Mouse (Mus musculus): ENCODE measurements at regions not wholly inside any gene's neighbourhood (a gene's known extent, or its start where the extent isn't known, plus 50 kb on each side); places are given as distances from the start of the nearest gene placed in this dataset.

- ATAC-seq (replicated peaks) = 0 out of 2 replicates have a peak, but pooled peaks have one; percentile 41
- Histone ChIP-seq H3K4me1 (no peaks in the 10 kb centered on the region), H3K27ac (replicated peaks) (no peak overlapping the region), H3K4me3 (no peak overlapping the region), H3K9me3 (no peaks in the 10 kb centered on the region), H3K4me2 (replicated peaks) (no peak overlapping the region), H3K36me3 (no peaks in the 10 kb centered on the region), H3K9ac (replicated peaks) (no peak overlapping the region), H3K27me3 (no peaks in the 10 kb centered on the region)
- WGBS = 61% methylated on average over 2 of the region's 2 CpGs
Measured at GRCm38 (mm10) chr12:94674925-94675324, 1017.1 kb upstream of the Flrt2 start.

GRCm38 (mm10) chr12:94691341-94692029 is 1000.5 kb upstream of the Flrt2 start:
- H3K9ac ChIP-seq (replicated peaks) = no peak overlapping the region
- ATAC-seq (replicated peaks) = peak; percentile 55; the same call in 1 of the 2 replicates
- H3K4me2 ChIP-seq (replicated peaks) = no peak overlapping the region

GRCm38 (mm10) chr12:94731391-94731790 is 960.6 kb upstream of the Flrt2 start:
- Histone ChIP-seq H3K9me3 (no peaks in the 10 kb centered on the region), H3K4me1 (peaks cover 15% of the 10 kb centered on the region), H3K9ac (replicated peaks) (no peak overlapping the region), H3K27ac (replicated peaks) (no peak overlapping the region), H3K36me3 (no peaks in the 10 kb centered on the region), H3K27me3 (no peaks in the 10 kb centered on the region), H3K4me2 (replicated peaks) (no peak overlapping the region), H3K4me3 (no peak overlapping the region)
- WGBS = 49% methylated on average over 5 of the region's 5 CpGs
- no peak for ATAC-seq (replicated peaks)

More at GRCm38 (mm10) chr12:94691341-94692029, 1000.5 kb upstream of the Flrt2 start:
- Histone ChIP-seq H3K4me1 (peaks cover 8% of the 10 kb centered on the region; the same call in 1 of the 2 replicates), H3K36me3 (no peaks in the 10 kb centered on the region), H3K4me3 (no peak overlapping the region), H3K27me3 (no peaks in the 10 kb centered on the region), H3K27ac (replicated peaks) (peak overlapping the region; percentile 9; the same call in 1 of the 2 replicates), H3K9me3 (no peaks in the 10 kb centered on the region)
- 51% methylated on average over 2 of the region's 2 CpGs for WGBS

GRCm38 (mm10) chr12:94733179-94733578 is 958.8 kb upstream of the Flrt2 start:
- Histone ChIP-seq H3K27me3 (no peaks in the 10 kb centered on the region), H3K9ac (replicated peaks) (no peak overlapping the region), H3K4me1 (peaks cover 15% of the 10 kb centered on the region), H3K9me3 (no peaks in the 10 kb centered on the region), H3K4me2 (replicated peaks) (no peak overlapping the region), H3K27ac (replicated peaks) (no peak overlapping the region; the same call in 1 of the 2 replicates), H3K4me3 (no peak overlapping the region), H3K36me3 (no peaks in the 10 kb centered on the region)
- WGBS = 1% methylated on average over 4 of the region's 4 CpGs
- ATAC-seq (replicated peaks) = peak; percentile 82

- H3K27me3 ChIP-seq = no peaks in the 10 kb centered on the region
- WGBS = 75% methylated on average over 4 of the region's 4 CpGs
- H3K36me3 ChIP-seq = no peaks in the 10 kb centered on the region
- no peaks in the 10 kb centered on the region for H3K9me3 ChIP-seq
- ATAC-seq (replicated peaks) = no peak
- no peak overlapping the region for H3K27ac ChIP-seq (replicated peaks)
- no peak overlapping the region for H3K4me3 ChIP-seq
- H3K4me1 ChIP-seq = peaks cover 9% of the 10 kb centered on the region
- H3K9ac ChIP-seq (replicated peaks) = no peak overlapping the region
- no peak overlapping the region for H3K4me2 ChIP-seq (replicated peaks)
Measured at GRCm38 (mm10) chr12:94737263-94737662, 954.8 kb upstream of the Flrt2 start.

- no peak overlapping the region for H3K9ac ChIP-seq (replicated peaks)
- no peak overlapping the region for H3K4me2 ChIP-seq (replicated peaks)
- no peaks in the 10 kb centered on the region for H3K4me1 ChIP-seq
- ATAC-seq (replicated peaks) = peak; percentile 78
- H3K27me3 ChIP-seq = no peaks in the 10 kb centered on the region
- H3K36me3 ChIP-seq = no peaks in the 10 kb centered on the region
- H3K9me3 ChIP-seq = no peaks in the 10 kb centered on the region
- no peak overlapping the region for H3K27ac ChIP-seq (replicated peaks)
- whole genome bisulfite sequencing = 76% methylated on average over 6 of the region's 6 CpGs
- H3K4me3 ChIP-seq = no peak overlapping the region
Measured at GRCm38 (mm10) chr12:94749747-94750515, 942.1 kb upstream of the Flrt2 start.

GRCm38 (mm10) chr12:94755754-94756153 is 936.3 kb upstream of the Flrt2 start:
- 95% methylated on average over 2 of the region's 2 CpGs for WGBS
- Histone ChIP-seq H3K4me1 (no peaks in the 10 kb centered on the region), H3K4me3 (no peak overlapping the region), H3K4me2 (replicated peaks) (no peak overlapping the region), H3K27ac (replicated peaks) (no peak overlapping the region), H3K9ac (replicated peaks) (no peak overlapping the region), H3K9me3 (no peaks in the 10 kb centered on the region), H3K36me3 (no peaks in the 10 kb centered on the region), H3K27me3 (no peaks in the 10 kb centered on the region)
- ATAC-seq (replicated peaks) = no peak

- Histone ChIP-seq H3K4me1 (no peaks in the 10 kb centered on the region), H3K36me3 (no peaks in the 10 kb centered on the region), H3K9me3 (no peaks in the 10 kb centered on the region), H3K4me2 (replicated peaks) (no peak overlapping the region), H3K4me3 (no peak overlapping the region), H3K9ac (replicated peaks) (no peak overlapping the region), H3K27me3 (no peaks in the 10 kb centered on the region), H3K27ac (replicated peaks) (no peak overlapping the region)
- WGBS = 75% methylated on average over 5 of the region's 5 CpGs
- no peak for ATAC-seq (replicated peaks)
Measured at GRCm38 (mm10) chr12:94795913-94796615, 896.0 kb upstream of the Flrt2 start.

- 95% methylated on average over 1 of the region's 1 CpGs for WGBS
Measured at GRCm38 (mm10) chr12:94804692-94805091, 887.3 kb upstream of the Flrt2 start.

GRCm38 (mm10) chr12:94831400-94831799 is 860.6 kb upstream of the Flrt2 start:
- no peaks in the 10 kb centered on the region for H3K36me3 ChIP-seq
- 49% methylated on average over 2 of the region's 2 CpGs for WGBS
- H3K27ac ChIP-seq (replicated peaks) = no peak overlapping the region
- H3K4me1 ChIP-seq = no peaks in the 10 kb centered on the region
- H3K9me3 ChIP-seq = no peaks in the 10 kb centered on the region
- H3K9ac ChIP-seq (replicated peaks) = no peak overlapping the region
- peak; percentile 71 for ATAC-seq (replicated peaks)
- no peak overlapping the region for H3K4me3 ChIP-seq
- H3K27me3 ChIP-seq = no peaks in the 10 kb centered on the region
- H3K4me2 ChIP-seq (replicated peaks) = no peak overlapping the region

More at GRCm38 (mm10) chr12:94804692-94805091, 887.3 kb upstream of the Flrt2 start:
- no peak overlapping the region for H3K27ac ChIP-seq (replicated peaks)
- H3K4me2 ChIP-seq (replicated peaks) = no peak overlapping the region
- H3K9ac ChIP-seq (replicated peaks) = no peak overlapping the region
- H3K36me3 ChIP-seq = no peaks in the 10 kb centered on the region
- no peak for ATAC-seq (replicated peaks)
- H3K4me3 ChIP-seq = no peak overlapping the region
- no peaks in the 10 kb centered on the region for H3K4me1 ChIP-seq
- no peaks in the 10 kb centered on the region for H3K9me3 ChIP-seq
- no peaks in the 10 kb centered on the region for H3K27me3 ChIP-seq

GRCm38 (mm10) chr12:94862720-94863119 is 829.3 kb upstream of the Flrt2 start:
- H3K4me1 ChIP-seq = no peaks in the 10 kb centered on the region
- no peak overlapping the region for H3K4me2 ChIP-seq (replicated peaks)
- H3K9me3 ChIP-seq = no peaks in the 10 kb centered on the region
- H3K4me3 ChIP-seq = no peak overlapping the region
- no peaks in the 10 kb centered on the region for H3K27me3 ChIP-seq
- H3K27ac ChIP-seq (replicated peaks) = no peak overlapping the region
- no peak for ATAC-seq (replicated peaks)
- no peaks in the 10 kb centered on the region for H3K36me3 ChIP-seq
- no peak overlapping the region for H3K9ac ChIP-seq (replicated peaks)

GRCm38 (mm10) chr12:94910816-94911215 is 781.2 kb upstream of the Flrt2 start:
- Histone ChIP-seq H3K9ac (replicated peaks) (no peak overlapping the region), H3K4me2 (replicated peaks) (no peak overlapping the region), H3K27me3 (no peaks in the 10 kb centered on the region), H3K9me3 (no peaks in the 10 kb centered on the region), H3K27ac (replicated peaks) (no peak overlapping the region), H3K4me1 (no peaks in the 10 kb centered on the region), H3K36me3 (no peaks in the 10 kb centered on the region), H3K4me3 (no peak overlapping the region)
- WGBS = 52% methylated on average over 2 of the region's 2 CpGs
- no peak for ATAC-seq (replicated peaks)
